Mouse (Mus musculus): ENCODE measurements around the gene 1700016C15Rik.

1700016C15Rik gene

DNA sequence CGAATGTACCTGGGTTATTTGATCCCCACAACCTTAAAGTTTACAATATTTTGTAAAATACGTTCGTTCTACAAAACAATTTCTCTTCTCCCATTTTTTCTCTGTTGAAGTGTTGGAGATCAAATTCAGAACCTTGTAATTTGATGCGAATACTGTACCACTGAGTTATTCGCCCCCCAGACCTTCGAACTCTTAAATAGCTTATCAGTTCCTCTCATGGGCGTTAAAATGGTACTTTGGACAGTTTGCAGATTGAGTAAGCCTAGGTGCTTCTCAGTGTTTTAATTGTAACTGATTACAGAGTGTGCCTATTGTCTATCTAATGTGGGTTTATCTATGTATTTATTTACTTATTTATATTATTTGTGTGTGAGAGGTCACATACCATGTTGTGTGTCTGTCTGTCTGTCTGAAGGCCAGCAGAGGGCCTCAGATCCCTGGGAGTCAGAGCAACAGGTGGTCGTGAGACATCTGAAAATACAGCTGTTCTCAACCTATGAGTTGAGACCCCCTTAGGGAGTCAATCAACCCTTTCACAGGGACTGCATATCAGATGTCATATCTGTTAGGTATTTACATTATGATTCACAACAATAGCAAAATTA, 67.6 kb downstream of the 1700016C15Rik start:
- DNase-seq: peak; percentile 20 to 26
